Mouse (Mus musculus) hindbrain, embryonic 13.5 days (tissue): ENCODE measurements around the gene Uso1. TPM values are rescaled to one million over a fixed set of nuclear protein-coding genes. Genes with fewer than 3 reads are reported as not detected.
"Not testable (repeated sequence)": the region's sequence is repeated elsewhere in the genome, so short reads cannot be mapped to it uniquely, and the experiment has no call there.

Experiments used
- ATAC-seq: fragments of 200-750 bp; cut with Nextera tagmentation; 2 replicates; pipeline ENCODE4 v1.8.0; 2017; ENCODE audit warnings: moderate TSS enrichment; ENCODE audit not compliant: low FRiP score
- H3K27ac ChIP-seq: fragments of 300-500 bp; sonication (generic); 2 replicates; pipeline ENCODE4 v1.5.1; 2015; ENCODE audit warnings: inconsistent platforms, mild to moderate bottlenecking, moderate library complexity
- H3K27me3 ChIP-seq: fragments of 300-500 bp; sonication (generic); 2 replicates; pipeline ENCODE4 v1.6.1; 2015; ENCODE audit warnings: mild to moderate bottlenecking, inconsistent platforms
- H3K36me3 ChIP-seq: fragments of 300-500 bp; sonication (generic); 2 replicates; pipeline ENCODE4 v1.6.1; 2015; ENCODE audit warnings: mild to moderate bottlenecking, inconsistent platforms
- H3K4me1 ChIP-seq: fragments of 300-500 bp; sonication (generic); replicated peaks from 2 replicates; pipeline ENCODE4 v1.6.1; 2015; ENCODE audit warnings: inconsistent platforms
- H3K4me2 ChIP-seq: fragments of 300-500 bp; sonication (generic); 2 replicates; pipeline ENCODE4 v1.6.1; 2015; ENCODE audit warnings: inconsistent platforms, mild to moderate bottlenecking, moderate library complexity
- H3K4me3 ChIP-seq: fragments of 300-500 bp; sonication (generic); 2 replicates; pipeline ENCODE4 v1.5.1; 2015; ENCODE audit warnings: mild to moderate bottlenecking, inconsistent platforms
- H3K9ac ChIP-seq: fragments of 300-500 bp; sonication (generic); 2 replicates; pipeline ENCODE4 v1.6.1; 2015; ENCODE audit warnings: mild to moderate bottlenecking, inconsistent platforms
- H3K9me3 ChIP-seq: fragments of 300-500 bp; sonication (generic); 2 replicates; pipeline ENCODE4 v1.6.1; 2016; ENCODE audit warnings: inconsistent platforms
- WGBS: fragments of 180-500 bp; shearing (Covaris S2); methylation state at CpG from one replicate; pipeline ENCODE4 v1.1.7; 2015; 5-methylcytosine and 5-hydroxymethylcytosine counted together
- polyA plus RNA-seq: library from polyadenylated mRNA; unstranded; fragments of >200 nt; fragmentation: Nextera tagmentation; extraction: Ambion mirVana; gene quantifications from 2 replicates; pipeline ENCODE4 v1.2.1, GENCODE M21; 2015

Uso1 gene
- polyA plus RNA-seq, 1 experiment from 2014 or later = 43.9 TPM

DNA sequence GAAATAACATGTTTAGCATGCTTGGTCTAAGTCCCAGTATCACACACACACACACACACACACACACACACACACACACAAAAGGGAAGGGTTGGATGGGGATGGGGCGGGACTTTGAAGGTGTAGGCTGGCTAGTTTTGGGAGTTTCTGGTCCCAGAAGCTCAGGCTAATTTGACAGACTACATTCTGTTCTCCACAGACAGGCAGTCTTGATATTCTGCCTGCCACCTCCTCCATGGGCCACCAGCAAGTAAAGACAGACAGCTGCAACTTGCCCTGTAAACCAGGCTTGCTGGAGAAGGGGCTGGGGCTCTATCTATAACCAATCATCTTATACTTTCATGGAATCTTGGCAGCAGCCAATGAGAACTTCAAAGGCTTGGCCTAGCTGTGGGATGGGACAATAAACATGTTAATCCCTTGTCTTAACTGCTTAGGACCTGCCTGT, 8.4 kb upstream of the Uso1 start:
- no peak overlapping the region for H3K4me2 ChIP-seq
- no peak for ATAC-seq
- peaks cover 48% of the 10 kb centered on the region for H3K36me3 ChIP-seq
- H3K9me3 ChIP-seq = no peaks in the 10 kb centered on the region
- H3K4me1 ChIP-seq = 0 out of 2 replicates have a peak, but pooled peaks cover 13% of the 10 kb centered on the region
- H3K9ac ChIP-seq = no peak overlapping the region
- H3K27me3 ChIP-seq = no peaks in the 10 kb centered on the region
- WGBS = 71% methylated on average over 1 of the region's 1 CpGs
- H3K27ac ChIP-seq = no peak overlapping the region
- H3K4me3 ChIP-seq = no peak overlapping the region

DNA sequence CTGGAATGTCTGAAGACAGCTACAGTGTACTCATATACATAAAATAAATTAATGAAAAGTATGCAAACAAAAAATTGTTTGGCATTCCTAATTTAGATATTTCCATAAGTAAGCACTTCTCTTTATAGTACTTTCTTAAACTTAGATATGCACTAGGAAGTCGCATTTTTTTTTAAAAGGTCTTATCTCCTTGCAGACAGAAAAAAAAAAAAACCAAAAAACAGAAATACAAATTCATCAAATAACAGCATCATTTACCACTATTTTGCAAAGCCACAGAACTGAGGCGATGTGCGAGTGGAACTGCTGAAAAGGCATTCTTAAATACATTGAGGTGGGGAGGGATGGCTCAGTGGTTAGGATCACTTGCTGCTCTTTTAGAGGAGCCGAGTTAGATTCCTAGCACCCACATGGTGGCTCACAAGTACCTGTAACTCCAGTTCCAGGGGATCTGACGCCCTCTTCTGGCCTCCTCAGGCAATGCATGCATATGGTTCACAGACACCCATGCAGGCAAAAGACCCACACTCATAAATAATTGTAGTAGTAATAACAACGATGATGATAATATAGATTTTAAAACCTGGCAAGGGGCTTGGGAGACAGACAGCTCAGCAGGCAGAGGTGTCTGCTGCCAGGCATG, 7.6 kb upstream of the Uso1 start:
- Histone ChIP-seq H3K9ac (no peak overlapping the region), H3K27me3 (no peaks in the 10 kb centered on the region), H3K4me2 (no peak overlapping the region), H3K27ac (no peak overlapping the region), H3K36me3 (peaks cover 42% of the 10 kb centered on the region), H3K9me3 (no peaks in the 10 kb centered on the region), H3K4me1 (0 out of 2 replicates have a peak, but pooled peaks cover 19% of the 10 kb centered on the region), H3K4me3 (no peak overlapping the region)
- ATAC-seq = no peak
- 89% methylated on average over 6 of the region's 6 CpGs for WGBS

DNA sequence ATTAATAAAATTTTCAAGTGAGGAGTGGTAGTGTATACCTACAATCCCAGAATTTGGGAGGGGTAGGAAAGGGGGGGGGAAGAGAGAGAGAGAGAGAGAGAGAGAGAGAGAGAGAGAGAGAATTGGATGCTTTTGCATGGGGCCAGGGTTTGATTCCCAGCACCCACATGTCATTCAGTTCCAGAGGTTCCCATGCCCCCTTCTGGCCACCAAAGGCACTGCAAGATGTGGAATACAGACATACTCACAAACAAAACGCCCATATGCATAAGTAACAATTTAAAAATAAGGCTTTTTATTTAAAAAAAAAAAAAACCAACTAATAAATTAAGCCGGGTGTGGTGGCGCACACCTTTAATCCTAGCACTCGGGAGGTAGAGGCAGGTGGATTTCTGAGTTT, 5.6 kb upstream of the Uso1 start:
- Histone ChIP-seq H3K36me3 (peaks cover 31% of the 10 kb centered on the region), H3K9ac (no peak overlapping the region), H3K4me2 (no peak overlapping the region), H3K4me1 (peaks cover 37% of the 10 kb centered on the region), H3K9me3 (no peaks in the 10 kb centered on the region), H3K27me3 (no peaks in the 10 kb centered on the region), H3K27ac (no peak overlapping the region), H3K4me3 (no peak overlapping the region)
- 98% methylated on average over 4 of the region's 4 CpGs for WGBS
- ATAC-seq = no peak

DNA sequence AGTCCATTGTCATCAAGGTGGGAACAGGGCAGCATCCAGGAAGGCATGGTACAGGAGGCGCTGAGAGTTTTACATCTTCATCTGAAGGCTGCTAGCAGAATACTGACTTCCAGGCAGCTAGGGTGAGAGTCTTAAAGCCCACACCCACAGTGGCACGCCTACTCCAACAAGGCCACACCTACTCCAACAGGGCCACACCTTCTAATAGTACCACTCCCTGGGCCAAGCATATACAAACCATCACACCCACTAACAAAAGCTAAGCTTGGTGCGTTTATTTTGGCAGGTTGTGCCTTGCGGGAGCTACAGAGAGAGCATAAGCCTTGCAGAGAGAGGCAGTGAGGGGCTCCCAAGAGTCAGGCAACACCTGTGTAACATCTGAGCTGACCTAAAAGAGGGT, 4.7 kb upstream of the Uso1 start:
- ATAC-seq, H3K27me3 ChIP-seq, H3K27ac ChIP-seq, H3K4me2 ChIP-seq, H3K9ac ChIP-seq, H3K9me3 ChIP-seq, H3K4me3 ChIP-seq: not testable (repeated sequence)
- Histone ChIP-seq H3K36me3 (peaks cover 31% of the 10 kb centered on the region), H3K4me1 (peaks cover 37% of the 10 kb centered on the region)
- WGBS = 81% methylated on average over 4 of the region's 4 CpGs

DNA sequence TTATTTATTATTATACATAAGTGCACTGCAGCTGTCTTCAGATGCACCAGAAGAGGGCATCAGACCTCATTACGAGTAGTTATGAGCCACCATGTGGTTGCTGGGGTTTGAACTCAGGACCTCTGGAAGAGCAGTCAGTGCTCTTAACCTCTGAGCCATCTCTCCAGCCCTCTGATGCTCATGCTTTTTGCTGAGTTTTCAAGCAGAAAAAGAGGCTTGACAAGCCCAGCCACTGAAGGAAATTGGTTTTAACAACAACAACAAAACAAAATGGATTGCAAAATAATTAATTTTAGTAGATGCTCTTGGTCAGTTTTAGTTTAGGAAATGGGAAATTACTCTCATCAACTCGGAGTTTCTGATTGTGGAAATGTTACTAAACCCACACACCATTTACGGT, 2.8 kb upstream of the Uso1 start:
- H3K9me3 ChIP-seq = no peaks in the 10 kb centered on the region
- peaks cover 49% of the 10 kb centered on the region for H3K4me1 ChIP-seq
- WGBS = 88% methylated on average over 3 of the region's 3 CpGs
- H3K27me3 ChIP-seq = no peaks in the 10 kb centered on the region
- no peak for ATAC-seq
- no peak overlapping the region for H3K9ac ChIP-seq
- no peak overlapping the region for H3K27ac ChIP-seq
- no peak overlapping the region for H3K4me3 ChIP-seq
- peaks cover 31% of the 10 kb centered on the region for H3K36me3 ChIP-seq
- no peak overlapping the region for H3K4me2 ChIP-seq

DNA sequence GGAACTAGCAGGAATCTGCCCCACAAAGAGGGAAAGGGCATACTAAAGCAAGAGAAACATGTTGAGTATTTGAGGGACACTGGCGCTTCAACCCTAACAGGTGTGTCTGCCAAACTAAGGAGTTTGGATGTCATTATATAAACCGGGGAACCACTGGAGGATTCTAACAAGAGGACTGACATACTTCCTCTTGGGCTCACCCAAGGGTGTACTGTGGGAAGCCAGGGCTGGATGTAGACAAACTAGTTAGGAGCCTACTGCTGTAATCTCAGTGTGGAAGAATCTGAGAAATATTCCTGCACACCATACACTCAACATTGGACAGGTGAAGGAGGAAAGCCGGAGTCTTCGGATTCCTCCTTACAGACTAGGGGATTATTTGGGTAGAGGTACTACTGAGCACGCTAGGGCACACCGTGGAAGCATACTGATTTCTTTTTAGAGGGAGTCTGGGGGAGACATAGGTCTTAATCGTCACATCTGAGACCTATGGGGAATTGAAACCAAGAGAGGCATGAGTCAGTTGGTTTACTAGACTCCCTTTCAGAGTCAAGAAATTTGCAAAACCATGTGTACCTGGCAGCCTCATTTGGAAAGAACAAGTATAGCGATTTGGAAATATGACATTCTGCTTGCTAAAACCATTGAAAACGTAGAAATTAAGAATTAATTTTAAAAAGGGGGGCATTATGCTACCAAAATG, 1.1 kb upstream of the Uso1 start:
- WGBS = 63% methylated on average over 9 of the region's 9 CpGs
- Histone ChIP-seq H3K9me3 (no peaks in the 10 kb centered on the region), H3K27ac (peak overlapping the region; percentile 91)

DNA sequence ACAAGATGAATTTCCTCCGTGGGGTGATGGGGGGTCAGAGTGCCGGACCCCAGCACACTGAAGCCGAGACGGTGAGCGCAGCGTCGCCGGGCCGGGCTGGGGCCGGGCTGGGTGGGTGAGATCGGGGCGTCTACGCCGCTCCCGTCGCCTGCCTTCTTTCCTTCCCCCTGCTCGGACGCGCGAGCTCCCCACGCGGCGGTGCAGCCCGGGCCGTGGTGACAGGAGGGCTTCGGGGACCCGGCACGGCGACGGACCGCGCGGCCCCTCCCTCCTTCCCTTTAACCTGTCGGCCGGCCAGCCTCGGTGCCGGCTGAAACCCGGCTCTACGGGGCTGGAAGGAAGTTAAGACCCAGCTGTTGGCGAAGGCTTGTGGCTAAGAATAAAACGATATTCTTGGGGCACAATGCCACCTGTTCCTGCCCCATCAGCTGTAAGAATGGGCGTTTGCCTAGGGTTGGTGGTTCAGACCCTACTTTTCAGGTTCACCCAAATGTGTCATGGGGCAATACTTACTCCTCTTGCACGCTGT, 419 bp downstream of the Uso1 start:
- peaks cover 48% of the 10 kb centered on the region for H3K4me1 ChIP-seq
- peaks cover 5% of the 10 kb centered on the region for H3K36me3 ChIP-seq
- H3K4me2 ChIP-seq = peak overlapping the region; percentile 76
- peak overlapping the region; percentile 90 for H3K4me3 ChIP-seq
- peak; percentile 87 for ATAC-seq
- under 1% methylated on average over 35 of the region's 43 CpGs for WGBS
- no peaks in the 10 kb centered on the region for H3K9me3 ChIP-seq
- peak overlapping the region; percentile 91 for H3K9ac ChIP-seq
- H3K27ac ChIP-seq = peak overlapping the region; percentile 91
- H3K27me3 ChIP-seq = no peaks in the 10 kb centered on the region

More for the DNA sequence above, 1.1 kb upstream of the Uso1 start:
- Histone ChIP-seq H3K9ac (peak overlapping the region; percentile 91), H3K4me1 (peaks cover 49% of the 10 kb centered on the region), H3K4me2 (peak overlapping the region; percentile 76), H3K36me3 (peaks cover 17% of the 10 kb centered on the region), H3K4me3 (peak overlapping the region; percentile 90), H3K27me3 (no peaks in the 10 kb centered on the region)
- ATAC-seq = no peak

DNA sequence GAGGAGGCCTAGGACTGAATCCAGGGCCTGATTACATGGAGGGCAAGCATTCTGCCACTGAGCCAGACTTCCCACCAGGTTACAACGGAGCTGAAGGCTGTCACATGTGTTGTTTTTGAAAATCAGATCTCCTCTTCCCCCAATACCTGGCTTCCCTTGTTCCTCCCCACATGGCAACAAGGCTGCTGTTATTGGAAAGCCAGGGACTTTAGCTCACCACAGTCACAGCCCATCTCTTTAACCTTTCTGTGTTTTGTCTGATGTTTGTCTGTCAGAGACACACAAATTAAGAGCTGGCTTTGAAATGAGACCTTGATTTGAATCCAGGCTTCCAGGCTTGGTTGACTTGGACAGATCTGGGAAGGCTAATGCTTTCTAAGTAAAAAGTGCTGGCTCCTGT, 1.5 kb downstream of the Uso1 start:
- Histone ChIP-seq H3K9ac (peak overlapping the region; percentile 91), H3K9me3 (no peaks in the 10 kb centered on the region)

DNA sequence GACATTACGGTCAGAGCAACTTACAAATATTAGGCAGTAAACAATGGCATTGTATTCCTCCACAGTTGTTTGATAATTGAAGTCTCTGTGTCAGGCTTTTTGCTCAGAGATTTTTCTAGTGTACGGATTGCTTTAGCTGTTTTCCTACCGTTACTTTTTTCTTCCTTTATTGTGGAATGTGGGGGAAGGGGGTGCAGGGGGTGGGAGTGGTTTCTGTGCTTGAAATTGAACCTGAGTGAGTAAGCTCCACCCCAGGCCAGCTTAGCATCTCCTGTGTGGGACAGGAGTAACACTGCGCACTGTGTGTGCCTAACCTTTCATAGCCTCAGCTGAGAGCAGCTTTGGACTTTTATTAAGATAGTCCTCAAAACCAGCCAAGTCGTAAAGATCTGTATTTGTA, 4.0 kb downstream of the Uso1 start:
- no peak for ATAC-seq
- no peaks in the 10 kb centered on the region; the same call in 1 of the 2 replicates for H3K36me3 ChIP-seq
- H3K9ac ChIP-seq = no peak overlapping the region
- no peaks in the 10 kb centered on the region for H3K27me3 ChIP-seq
- H3K9me3 ChIP-seq = no peaks in the 10 kb centered on the region
- no peak overlapping the region for H3K4me3 ChIP-seq
- H3K27ac ChIP-seq = no peak overlapping the region
- peaks cover 19% of the 10 kb centered on the region for H3K4me1 ChIP-seq
- H3K4me2 ChIP-seq = no peak overlapping the region
- WGBS = 79% methylated on average over 5 of the region's 5 CpGs

More for the DNA sequence above, 1.5 kb downstream of the Uso1 start:
- H3K4me1 ChIP-seq = peaks cover 42% of the 10 kb centered on the region
- peak overlapping the region; percentile 76 for H3K4me2 ChIP-seq
- 26% methylated on average over 1 of the region's 1 CpGs for WGBS
- ATAC-seq = no peak
- H3K36me3 ChIP-seq = no peaks in the 10 kb centered on the region
- H3K4me3 ChIP-seq = peak overlapping the region; percentile 90
- no peak overlapping the region for H3K27ac ChIP-seq
- no peaks in the 10 kb centered on the region for H3K27me3 ChIP-seq

DNA sequence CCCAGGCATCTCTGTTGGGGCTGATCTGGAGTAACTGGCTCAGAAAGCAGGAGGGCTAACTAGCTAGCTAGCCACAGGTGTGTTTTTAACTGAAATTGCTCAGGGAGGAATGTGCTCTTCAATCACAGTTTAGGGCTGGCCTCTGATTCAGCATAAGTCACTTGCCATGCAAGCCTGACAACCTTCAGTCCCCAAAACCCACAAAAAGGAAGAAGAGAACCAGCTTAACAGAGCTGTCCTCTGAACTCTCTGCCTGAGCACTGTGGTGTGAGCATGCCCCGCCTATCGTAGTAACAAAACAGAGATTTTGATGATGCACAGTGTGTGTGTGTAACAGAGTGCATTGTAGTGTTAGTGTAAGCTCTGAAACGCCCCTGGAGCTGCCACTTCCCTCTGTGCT, 4.7 kb downstream of the Uso1 start:
- peaks cover 17% of the 10 kb centered on the region for H3K4me1 ChIP-seq
- WGBS = 90% methylated on average over 3 of the region's 3 CpGs
- H3K9ac ChIP-seq = no peak overlapping the region
- H3K36me3 ChIP-seq = no peaks in the 10 kb centered on the region; the same call in 1 of the 2 replicates
- H3K4me3 ChIP-seq = no peak overlapping the region
- H3K27ac ChIP-seq = no peak overlapping the region
- no peaks in the 10 kb centered on the region for H3K27me3 ChIP-seq
- no peak overlapping the region for H3K4me2 ChIP-seq
- no peak for ATAC-seq
- H3K9me3 ChIP-seq = no peaks in the 10 kb centered on the region

DNA sequence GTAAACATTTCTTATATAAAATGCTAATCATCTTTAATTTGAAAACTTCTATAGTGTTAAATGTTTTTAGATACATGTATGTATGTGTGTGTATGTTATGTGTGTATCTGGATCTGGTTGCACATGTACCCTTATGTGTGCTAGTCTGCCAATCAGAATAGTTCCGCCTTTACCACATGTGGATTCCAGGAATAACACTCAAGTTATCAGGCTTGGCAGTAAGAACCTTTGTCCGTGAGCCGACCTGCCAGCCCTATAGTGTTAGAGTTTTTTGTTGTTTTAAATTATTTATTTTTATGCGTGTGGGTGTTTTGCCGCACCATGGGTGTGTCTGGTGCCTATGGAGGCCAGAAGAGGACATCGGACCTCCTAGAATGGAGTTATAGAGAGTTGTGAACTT, 5.9 kb downstream of the Uso1 start:
- WGBS = 97% methylated on average over 6 of the region's 6 CpGs
- H3K27me3 ChIP-seq = no peaks in the 10 kb centered on the region
- H3K4me3 ChIP-seq = no peak overlapping the region
- H3K4me1 ChIP-seq = peaks cover 13% of the 10 kb centered on the region
- H3K9me3 ChIP-seq = no peaks in the 10 kb centered on the region
- H3K36me3 ChIP-seq = no peaks in the 10 kb centered on the region; the same call in 1 of the 2 replicates
- H3K9ac ChIP-seq = no peak overlapping the region
- no peak overlapping the region for H3K4me2 ChIP-seq
- ATAC-seq = no peak
- H3K27ac ChIP-seq = no peak overlapping the region

DNA sequence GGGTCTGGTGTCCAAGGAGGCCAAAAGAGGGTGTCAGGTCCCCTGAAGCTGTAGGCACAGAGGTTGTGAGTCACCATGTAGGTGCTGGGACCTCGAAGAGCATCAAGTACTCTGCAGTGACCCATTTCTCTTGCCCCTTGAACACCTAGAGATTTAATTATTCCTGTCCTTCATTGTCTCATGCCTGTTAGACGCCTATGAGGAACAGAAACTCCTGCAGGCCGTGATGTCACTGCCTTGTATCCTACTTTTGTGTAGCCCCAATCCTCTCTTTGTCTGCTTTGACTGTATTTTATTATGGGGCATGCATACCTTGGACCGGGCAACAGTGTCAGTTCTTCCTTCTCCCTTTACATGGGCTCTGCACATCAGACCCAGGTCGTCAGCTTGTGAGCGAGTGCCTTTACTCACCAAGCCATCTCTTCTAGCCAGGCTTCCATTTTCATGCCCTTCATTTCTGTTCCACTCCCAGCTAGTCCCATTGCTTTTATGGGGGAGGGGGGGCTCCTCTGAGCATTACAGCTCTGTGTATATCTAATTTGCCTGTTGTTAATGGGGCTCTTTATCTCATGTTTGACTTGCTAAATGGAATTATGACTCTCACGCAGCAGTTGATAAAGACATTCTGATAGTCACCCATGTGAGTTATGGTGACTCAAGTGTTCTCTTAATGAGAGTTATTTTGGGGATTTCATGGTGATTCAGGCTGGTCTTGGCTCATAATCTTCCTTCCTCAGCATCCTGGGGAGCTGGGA, 7.4 kb downstream of the Uso1 start:
- Histone ChIP-seq H3K27me3 (no peaks in the 10 kb centered on the region), H3K4me2 (no peak overlapping the region), H3K36me3 (no peaks in the 10 kb centered on the region; the same call in 1 of the 2 replicates), H3K9me3 (no peaks in the 10 kb centered on the region), H3K27ac (no peak overlapping the region), H3K4me3 (no peak overlapping the region), H3K4me1 (no peaks in the 10 kb centered on the region; the same call in none of the 2 replicates), H3K9ac (no peak overlapping the region)
- 91% methylated on average over 7 of the region's 7 CpGs for WGBS
- no peak for ATAC-seq
